Mouse (Mus musculus): ENCODE results near the gene Eral1.

GRCm38 (mm10) chr11:78129458-78129857 is 49.3 kb upstream of the Eral1 start:
- TF ChIP-seq POLR2A (IDR thresholded peaks at IDR 0.05; ENCODE audit: extremely low read depth, insufficient read depth, low read length) (no peak), CTCF (IDR thresholded peaks at IDR 0.05; ENCODE audit: extremely low read depth, insufficient read depth, low read length) (no peak)
